Mouse (Mus musculus) MEL (cell line): ENCODE results near the gene Slc7a6. TPM values are rescaled to one million over a fixed set of nuclear protein-coding genes. Genes with fewer than 3 reads are reported as not detected.

Experiments used
- DNase-seq: peaks from one replicate; pipeline ENCODE4 v3.0.0; 2011; ENCODE audit warnings: low read depth, low spot score
- H3K27ac ChIP-seq: 2 replicates; pipeline ENCODE4 v1.5.1; 2012; ENCODE audit warnings: low read depth, mild to moderate bottlenecking, control low read depth, low read length, moderate library complexity; ENCODE audit not compliant: control insufficient read depth
- H3K27me3 ChIP-seq, 2 experiments: fragments of 150-350 bp in 1 of 2; sonication (generic) in 1 of 2; 2 replicates each; pipeline ENCODE4 v1.6.1; 2012; ENCODE audit warnings: low read length in 2 of 2, mild to moderate bottlenecking in 2 of 2, improper control_type of control experiment in 1 of 2, moderate library complexity in 1 of 2; ENCODE audit not compliant: insufficient read depth in 2 of 2, control insufficient read depth in 1 of 2
- H3K36me3 ChIP-seq, 2 experiments: 2 replicates each; pipeline ENCODE4 v1.6.1; 2012 to 2014; ENCODE audit warnings: low read length in 2 of 2, improper control_type of control experiment in 1 of 2, inconsistent platforms in 1 of 2, mild to moderate bottlenecking in 1 of 2; ENCODE audit not compliant: insufficient read depth in 2 of 2, control insufficient read depth in 1 of 2
- H3K4me1 ChIP-seq, 2 experiments: fragments of 150-350 bp in 1 of 2; sonication (generic) in 1 of 2; 2 replicates each; pipeline ENCODE4 v1.6.1; 2012; ENCODE audit warnings: low read length in 2 of 2, improper control_type of control experiment in 1 of 2, mild to moderate bottlenecking in 1 of 2; ENCODE audit not compliant: insufficient read depth in 2 of 2, control insufficient read depth in 1 of 2
- H3K4me3 ChIP-seq, 2 experiments: fragments of 150-350 bp in 1 of 2; sonication (generic) in 1 of 2; 2 replicates each; pipeline ENCODE4 v1.5.1; 2012; ENCODE audit warnings: low read depth in 2 of 2, low read length in 2 of 2, mild to moderate bottlenecking in 2 of 2, moderate library complexity in 2 of 2, control low read depth in 1 of 2, improper control_type of control experiment in 1 of 2; ENCODE audit not compliant: control insufficient read depth in 1 of 2, insufficient read depth in 1 of 2
- H3K79me2 ChIP-seq: 2 replicates; pipeline ENCODE4 v1.6.1; 2012; ENCODE audit warnings: mild to moderate bottlenecking, low read length, moderate library complexity; ENCODE audit not compliant: control insufficient read depth, poor library complexity, insufficient read depth
- H3K9ac ChIP-seq: 2 replicates; pipeline ENCODE4 v1.6.1; 2012; ENCODE audit warnings: low read depth, mild to moderate bottlenecking, control low read depth, low read length, moderate library complexity; ENCODE audit not compliant: control insufficient read depth, poor library complexity, severe bottlenecking
- H3K9me3 ChIP-seq: fragments of 150-350 bp; sonication (generic); replicated peaks from 2 replicates; pipeline ENCODE4 v1.6.1; 2012; ENCODE audit warnings: mild to moderate bottlenecking, low read length, improper control_type of control experiment, moderate library complexity; ENCODE audit not compliant: insufficient read depth
- BHLHE40 ChIP-seq: IDR thresholded peaks from 2 replicates; pipeline ENCODE4 v1.6.1; 2012; ENCODE audit warnings: low read depth, mild to moderate bottlenecking, inconsistent platforms, low read length, improper control_type of control experiment, borderline replicate concordance
- CHD2 ChIP-seq: IDR thresholded peaks from 2 replicates; pipeline ENCODE4 v1.6.1; 2011; ENCODE audit warnings: low read length, improper control_type of control experiment
- EP300 ChIP-seq, 2 experiments: IDR thresholded peaks; 2 replicates each; pipeline ENCODE4 v1.6.1; 2011; ENCODE audit warnings: improper control_type of control experiment in 2 of 2, low read length in 2 of 2, low read depth in 1 of 2, mild to moderate bottlenecking in 1 of 2
- GABPA ChIP-seq: IDR thresholded peaks from 2 replicates; pipeline ENCODE4 v1.6.1; 2012; ENCODE audit warnings: low read depth, mild to moderate bottlenecking, inconsistent platforms, low read length, improper control_type of control experiment, moderate library complexity
- KAT2A ChIP-seq: conservative IDR thresholded peaks from 2 replicates; pipeline ENCODE4 v1.6.1; 2012; ENCODE audit warnings: low read depth, low read length, improper control_type of control experiment, inconsistent platforms
- MAFK ChIP-seq: IDR thresholded peaks from 2 replicates; pipeline ENCODE4 v1.6.1; 2011; ENCODE audit warnings: low read depth, mild to moderate bottlenecking, low read length, improper control_type of control experiment, borderline replicate concordance
- MAX ChIP-seq: IDR thresholded peaks from 2 replicates; pipeline ENCODE4 v1.6.1; 2011; ENCODE audit warnings: low read length, improper control_type of control experiment
- MAZ ChIP-seq: IDR thresholded peaks from 2 replicates; pipeline ENCODE4 v1.6.1; 2012; ENCODE audit warnings: low read depth, mild to moderate bottlenecking, inconsistent platforms, low read length, improper control_type of control experiment
- MEF2A ChIP-seq: IDR thresholded peaks from 2 replicates; pipeline ENCODE4 v1.6.1; 2014; ENCODE audit warnings: low read depth, mild to moderate bottlenecking, inconsistent platforms, low read length, improper control_type of control experiment; ENCODE audit not compliant: poor library complexity, insufficient replicate concordance, severe bottlenecking; ENCODE audit errors: extremely low read depth
- NELFE ChIP-seq: IDR thresholded peaks from 2 replicates; pipeline ENCODE4 v1.6.1; 2011; ENCODE audit warnings: low read depth, low read length, improper control_type of control experiment
- POLR2AphosphoS2 ChIP-seq: IDR thresholded peaks from 2 replicates; pipeline ENCODE4 v1.6.1; 2011; ENCODE audit warnings: low read length, improper control_type of control experiment
- SIN3A ChIP-seq: IDR thresholded peaks from 2 replicates; pipeline ENCODE4 v1.6.1; 2012; ENCODE audit warnings: low read length, improper control_type of control experiment, inconsistent platforms
- TBP ChIP-seq: IDR thresholded peaks from 2 replicates; pipeline ENCODE4 v1.8.0; 2011; ENCODE audit warnings: low read depth, low read length, improper control_type of control experiment
- UBTF ChIP-seq: IDR thresholded peaks from 2 replicates; pipeline ENCODE4 v1.6.1; 2012; ENCODE audit warnings: low read depth, mild to moderate bottlenecking, inconsistent platforms, low read length, improper control_type of control experiment, moderate library complexity, borderline replicate concordance; ENCODE audit not compliant: insufficient read depth
- USF1 ChIP-seq: IDR thresholded peaks from 2 replicates; pipeline ENCODE4 v1.6.1; 2014; ENCODE audit warnings: low read depth, mild to moderate bottlenecking, inconsistent platforms, low read length, improper control_type of control experiment, moderate library complexity
- USF2 ChIP-seq, 2 experiments: IDR thresholded peaks; 2 replicates each; pipeline ENCODE4 v1.6.1; 2011 to 2012; ENCODE audit warnings: improper control_type of control experiment in 2 of 2, low read length in 2 of 2, borderline replicate concordance in 1 of 2, inconsistent platforms in 1 of 2, low read depth in 1 of 2, mild to moderate bottlenecking in 1 of 2; ENCODE audit not compliant: insufficient read depth in 1 of 2
- ZC3H11A ChIP-seq: IDR thresholded peaks from 2 replicates; pipeline ENCODE4 v1.6.1; 2012; ENCODE audit warnings: low read depth, mild to moderate bottlenecking, inconsistent platforms, low read length, improper control_type of control experiment
- polyA plus RNA-seq, 2 experiments: library from polyadenylated mRNA; stranded (reverse) in 1 of 2; unstranded in 1 of 2; fragments of >175 nt in 1 of 2; fragments of >200 nt in 1 of 2; gene quantifications; 2 replicates each; pipeline versions ENCODE4 v1.2.1 to v1.2.4; 2012; ENCODE audit warnings: low replicate concordance in 2 of 2, low read depth in 1 of 2; ENCODE audit not compliant: insufficient read length in 2 of 2, insufficient read depth in 1 of 2, missing spikeins in 1 of 2
- total RNA-seq: library from RNA; depleted of rRNA; stranded (reverse); fragments of 300-350 nt; gene quantifications from 2 replicates; pipeline ENCODE4 v1.2.3, GENCODE M21; 2012

Slc7a6 gene
- total and polyA plus RNA-seq, 3 experiments, result 34.4 to 48.2 TPM; not detected in 1

DNA sequence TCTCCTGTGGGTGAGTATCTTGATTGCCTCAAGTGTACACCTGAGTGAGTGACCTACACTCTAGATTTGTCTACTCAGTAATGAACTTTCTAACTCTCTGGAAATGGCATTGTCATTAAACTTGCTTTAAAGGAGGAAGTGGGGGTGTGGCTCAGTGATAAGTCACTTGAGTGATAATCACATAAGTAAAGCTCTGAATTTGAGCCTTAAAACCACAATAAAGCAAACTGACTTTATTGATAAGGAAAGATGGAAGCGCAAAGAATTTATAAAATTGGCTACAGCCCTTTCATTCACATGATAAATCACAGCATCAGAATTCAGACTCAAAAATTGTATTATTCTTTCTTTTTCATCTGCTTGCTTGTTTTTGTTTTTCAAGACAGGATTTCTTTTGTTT is 11.2 kb upstream of the Slc7a6 start (continued):
- TF ChIP-seq GABPA, result no peak

DNA sequence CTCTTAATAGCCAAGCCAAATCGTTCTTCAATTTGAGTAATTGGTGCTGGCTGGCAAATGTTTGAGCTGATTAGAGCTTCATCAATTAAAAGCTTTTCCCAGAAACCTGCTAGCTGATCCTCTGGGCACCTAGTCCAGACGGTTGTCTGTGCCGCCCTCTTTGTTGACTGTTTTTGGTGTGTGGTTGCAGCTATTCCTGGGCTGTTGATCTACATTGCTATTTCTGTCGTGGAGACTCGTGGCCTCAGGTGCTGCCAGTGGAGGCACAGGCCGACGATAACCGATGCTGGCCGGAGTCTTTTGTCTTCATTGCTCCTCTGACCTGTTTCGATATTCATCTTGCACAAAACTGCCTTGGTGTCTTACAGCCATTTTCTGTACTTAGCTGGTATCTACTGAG is 10.3 kb upstream of the Slc7a6 start:
- H3K79me2 ChIP-seq, result no peaks in the 10 kb centered on the region
- no peaks in the 10 kb centered on the region for H3K27me3 ChIP-seq
- peaks cover 0 to 11% of the 10 kb centered on the region in 2 experiments; a peak in 2 of 4 replicates for H3K4me1 ChIP-seq
- H3K27ac ChIP-seq, result no peak overlapping the region
- H3K9ac ChIP-seq, result no peak overlapping the region
- no peak overlapping the region for H3K4me3 ChIP-seq
- H3K36me3 ChIP-seq, result peaks cover 0 to 10% of the 10 kb centered on the region in 2 experiments; a peak in 2 of 4 replicates
- H3K9me3 ChIP-seq, result no peaks in the 10 kb centered on the region
- no peak for DNase-seq
- TF ChIP-seq MAX (no peak), MAFK (no peak), NELFE (no peak), MEF2A (no peak), GABPA (no peak), TBP (no peak), ZC3H11A (no peak), BHLHE40 (no peak), POLR2AphosphoS2 (no peak), CHD2 (no peak), USF2 (IDR thresholded peaks at IDR 0.05; ENCODE audit: borderline replicate concordance in 1 of 2, insufficient read depth in 1 of 2, low read depth in 1 of 2, low read length in 2 of 2) (no peak), USF1 (no peak), SIN3A (no peak), UBTF (no peak)

DNA sequence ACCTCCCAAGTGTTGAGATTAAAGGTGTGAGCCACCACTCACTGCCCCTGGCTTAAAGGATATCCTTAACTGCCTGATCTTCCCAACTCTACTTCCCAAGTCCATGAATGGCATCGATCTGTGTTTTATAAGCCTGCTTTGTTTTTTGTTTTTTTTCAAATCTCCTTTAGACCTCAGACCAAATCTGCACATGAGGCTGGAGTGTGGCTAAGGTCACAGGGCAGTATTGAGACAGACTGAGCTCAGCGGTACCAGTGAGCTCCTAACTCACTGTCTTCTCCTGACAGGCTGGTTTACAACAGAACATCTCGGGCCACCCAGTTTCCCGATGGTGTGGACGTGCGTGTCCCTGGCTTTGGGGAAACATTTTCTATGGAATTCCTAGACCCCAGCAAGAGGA is 8.8 kb upstream of the Slc7a6 start:
- Histone ChIP-seq H3K9ac (no peak overlapping the region), H3K27me3 (no peaks in the 10 kb centered on the region), H3K36me3 (peaks cover 0 to 10% of the 10 kb centered on the region in 2 experiments; a peak in 2 of 4 replicates), H3K4me3 (no peak overlapping the region), H3K4me1 (peaks cover 0 to 10% of the 10 kb centered on the region in 2 experiments; a peak in 2 of 4 replicates), H3K27ac (no peak overlapping the region), H3K79me2 (no peaks in the 10 kb centered on the region), H3K9me3 (no peaks in the 10 kb centered on the region)
- DNase-seq, result no peak
- TF ChIP-seq MAZ (no peak), EP300 (IDR thresholded peaks at IDR 0.05; ENCODE audit: low read depth in 1 of 2, low read length in 2 of 2) (no peak), KAT2A (no peak)
